Mouse (Mus musculus) ES-Bruce4 (cell line): ENCODE results near the gene Foxr1. TPM values are rescaled to one million over a fixed set of nuclear protein-coding genes. Genes with fewer than 3 reads are reported as not detected.

Experiments
- H3K27ac ChIP-seq: 2 replicates; pipeline ENCODE4 v1.5.1; 2012; ENCODE audit warnings: low read length, inconsistent platforms; ENCODE audit not compliant: insufficient read depth
- H3K27me3 ChIP-seq: 2 replicates; pipeline ENCODE4 v1.6.1; 2012; ENCODE audit warnings: mild to moderate bottlenecking, low read length, inconsistent platforms; ENCODE audit not compliant: control insufficient read depth, poor library complexity, insufficient read depth, severe bottlenecking
- H3K36me3 ChIP-seq: 2 replicates; pipeline ENCODE4 v1.6.1; 2012; ENCODE audit warnings: inconsistent platforms, mild to moderate bottlenecking, low read length, moderate library complexity; ENCODE audit not compliant: control insufficient read depth, poor library complexity, insufficient read depth, severe bottlenecking
- H3K4me1 ChIP-seq: one replicate; pipeline ENCODE4 v1.8.1; 2011; ENCODE audit warnings: low read length; ENCODE audit not compliant: control insufficient read depth, insufficient read depth
- H3K4me3 ChIP-seq: 2 replicates; pipeline ENCODE4 v1.5.1; 2011; ENCODE audit warnings: low read depth, mild to moderate bottlenecking, low read length
- H3K9ac ChIP-seq: 2 replicates; pipeline ENCODE4 v1.6.1; 2012; ENCODE audit warnings: low read depth, mild to moderate bottlenecking, inconsistent platforms; ENCODE audit not compliant: poor library complexity, severe bottlenecking
- H3K9me3 ChIP-seq: replicated peaks from 2 replicates; pipeline ENCODE4 v1.6.1; 2012; ENCODE audit warnings: mild to moderate bottlenecking, low read length, inconsistent platforms; ENCODE audit not compliant: control insufficient read depth, poor library complexity, insufficient read depth, severe bottlenecking
- CTCF ChIP-seq: IDR thresholded peaks from one replicate; pipeline ENCODE4 v1.8.1; 2011; ENCODE audit warnings: low read depth, low read length
- EP300 ChIP-seq: IDR thresholded peaks from 2 replicates; pipeline ENCODE4 v1.6.1; 2011; ENCODE audit warnings: low read depth, low read length; ENCODE audit not compliant: insufficient read depth
- POLR2A ChIP-seq: IDR thresholded peaks from one replicate; pipeline ENCODE4 v1.8.1; 2011; ENCODE audit warnings: low read length; ENCODE audit not compliant: insufficient read depth
- polyA plus RNA-seq: library from polyadenylated mRNA; stranded (reverse); fragments of >200 nt; gene quantifications from 2 replicates; pipeline ENCODE4 v1.2.4, GENCODE M21; 2011; ENCODE audit warnings: low read depth; ENCODE audit not compliant: missing spikeins, insufficient read depth, insufficient read length

Foxr1 gene
- polyA plus RNA-seq, 1 experiment, result 1.8 TPM

- H3K4me1 ChIP-seq, result peaks cover 8% of the 10 kb centered on the region
Measured at GRCm38 (mm10) chr9:44483510-44484044, 42.6 kb upstream of the Foxr1 start.

GRCm38 (mm10) chr9:44483041-44483509 lies 42.1 kb upstream of the Foxr1 start:
- H3K27ac ChIP-seq, result no peak overlapping the region
- H3K4me1 ChIP-seq, result peaks cover 8% of the 10 kb centered on the region
- H3K9ac ChIP-seq, result peak overlapping the region; percentile 92
- H3K36me3 ChIP-seq, result no peaks in the 10 kb centered on the region
- H3K27me3 ChIP-seq, result no peaks in the 10 kb centered on the region
- H3K9me3 ChIP-seq, result no peaks in the 10 kb centered on the region
- no peak for TF ChIP-seq POLR2A
- TF ChIP-seq CTCF, result no peak
- TF ChIP-seq EP300, result no peak
- H3K4me3 ChIP-seq, result peak overlapping the region; percentile 94

More at GRCm38 (mm10) chr9:44483510-44484044, 42.6 kb upstream of the Foxr1 start:
- Histone ChIP-seq H3K4me3 (peak overlapping the region; percentile 94), H3K27me3 (no peaks in the 10 kb centered on the region), H3K9ac (peak overlapping the region; percentile 92), H3K36me3 (no peaks in the 10 kb centered on the region), H3K9me3 (no peaks in the 10 kb centered on the region), H3K27ac (no peak overlapping the region)
- no peak for TF ChIP-seq CTCF
- TF ChIP-seq POLR2A, result no peak
- no peak for TF ChIP-seq EP300

GRCm38 (mm10) chr9:44482552-44482951 lies 41.6 kb upstream of the Foxr1 start, which contains the start of gene Bcl9l:
Gene Bcl9l (plus strand): TSS chr9:44482825.
- peak within 1 kb of the TSS; percentile 92 for H3K9ac ChIP-seq
- H3K9me3 ChIP-seq, result no peaks in the 10 kb centered on the region
- H3K4me3 ChIP-seq, result peak within 1 kb of the TSS; percentile 94
- H3K27ac ChIP-seq, result no peak within 1 kb of the TSS
- H3K36me3 ChIP-seq, result no peaks in the 10 kb centered on the region
- H3K27me3 ChIP-seq, result no peaks in the 10 kb centered on the region
- H3K4me1 ChIP-seq, result peaks cover 8% of the 10 kb centered on the region
- peak; percentile 33 for TF ChIP-seq CTCF
- TF ChIP-seq EP300, result 0 out of 2 replicates have a peak, but pooled peaks have one; percentile 36
- no peak for TF ChIP-seq POLR2A

DNA sequence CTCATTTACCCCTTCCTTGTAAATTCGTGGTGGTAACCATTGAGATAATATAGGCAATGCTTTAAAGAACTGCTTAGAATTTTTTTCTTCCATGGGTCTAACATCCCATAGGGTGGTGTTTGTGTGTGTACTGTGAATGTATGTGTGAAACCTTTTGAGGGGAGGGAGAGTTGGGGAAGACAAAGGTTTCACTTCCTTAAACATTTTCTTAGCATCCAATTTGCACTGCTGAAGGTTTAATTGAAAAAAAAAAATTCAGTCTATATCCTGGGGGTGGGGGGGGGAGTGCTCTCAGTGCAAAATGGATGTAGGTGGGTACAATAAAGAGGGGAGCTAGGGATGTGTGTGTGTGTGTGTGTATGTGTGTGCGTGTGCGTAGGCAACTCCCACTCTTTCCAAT lies 41.2 kb upstream of the Foxr1 start:
- H3K4me1 ChIP-seq, result peaks cover 7% of the 10 kb centered on the region
- no peak overlapping the region for H3K9ac ChIP-seq
- H3K27me3 ChIP-seq, result no peaks in the 10 kb centered on the region
- TF ChIP-seq POLR2A (no peak), CTCF (no peak), EP300 (no peak)
- no peak overlapping the region for H3K27ac ChIP-seq
- H3K4me3 ChIP-seq, result peak overlapping the region; percentile 7; the same call in 1 of the 2 replicates
- no peaks in the 10 kb centered on the region for H3K36me3 ChIP-seq
- no peaks in the 10 kb centered on the region for H3K9me3 ChIP-seq

GRCm38 (mm10) chr9:44479628-44480428 lies 38.9 kb upstream of the Foxr1 start:
- Histone ChIP-seq H3K4me1 (peaks cover 2% of the 10 kb centered on the region), H3K27ac (no peak overlapping the region), H3K4me3 (peak overlapping the region; percentile 82), H3K36me3 (no peaks in the 10 kb centered on the region), H3K9me3 (no peaks in the 10 kb centered on the region), H3K27me3 (no peaks in the 10 kb centered on the region), H3K9ac (peak overlapping the region; percentile 82)
- TF ChIP-seq CTCF (peak; percentile 93), POLR2A (no peak), EP300 (peak; percentile 41; the same call in 1 of the 2 replicates)
